Mouse (Mus musculus) stomach, embryonic 15.5 days (tissue): ENCODE measurements around the gene Gm20696. TPM values are rescaled to one million over a fixed set of nuclear protein-coding genes. Genes with fewer than 3 reads are reported as not detected.

ENCODE experiments used
- ATAC-seq: fragments of 200-750 bp; cut with Nextera tagmentation; 2 replicates; pipeline ENCODE4 v1.8.0; 2017; ENCODE audit warnings: low read depth, moderate number of reproducible peaks, moderate TSS enrichment; ENCODE audit not compliant: insufficient read depth, low FRiP score
- H3K27ac ChIP-seq: fragments of 300-500 bp; sonication (generic); 2 replicates; pipeline ENCODE4 v1.5.1; 2015; ENCODE audit warnings: mild to moderate bottlenecking, inconsistent platforms
- H3K27me3 ChIP-seq: fragments of 300-500 bp; sonication (generic); replicated peaks from 2 replicates; pipeline ENCODE4 v1.6.1; 2015; ENCODE audit warnings: inconsistent platforms
- H3K36me3 ChIP-seq: fragments of 300-500 bp; sonication (generic); 2 replicates; pipeline ENCODE4 v1.6.1; 2015; ENCODE audit warnings: inconsistent platforms
- H3K4me1 ChIP-seq: fragments of 300-500 bp; sonication (generic); 2 replicates; pipeline ENCODE4 v1.6.1; 2015; ENCODE audit warnings: inconsistent platforms
- H3K4me2 ChIP-seq: fragments of 300-500 bp; sonication (generic); 2 replicates; pipeline ENCODE4 v1.6.1; 2015; ENCODE audit warnings: mild to moderate bottlenecking, inconsistent platforms
- H3K4me3 ChIP-seq: fragments of 300-500 bp; sonication (generic); replicated peaks from 2 replicates; pipeline ENCODE4 v1.5.1; 2015; ENCODE audit warnings: inconsistent platforms
- H3K9ac ChIP-seq: fragments of 300-500 bp; sonication (generic); 2 replicates; pipeline ENCODE4 v1.6.1; 2015; ENCODE audit warnings: inconsistent platforms
- H3K9me3 ChIP-seq: fragments of 300-500 bp; sonication (generic); 2 replicates; pipeline ENCODE4 v1.6.1; 2016; ENCODE audit warnings: inconsistent platforms
- whole genome bisulfite sequencing: fragments of 180-500 bp; shearing (Covaris S2); methylation state at CpG from one replicate; pipeline ENCODE4 v1.1.7; 2015; 5-methylcytosine and 5-hydroxymethylcytosine counted together
- microRNA-seq: library from miRNA; unstranded; fragments of <30 nt; microRNA quantifications from one replicate; pipeline ENCODE4, GENCODE M21; 2016
- polyA plus RNA-seq: library from polyadenylated mRNA; unstranded; fragments of >200 nt; fragmentation: Nextera tagmentation; extraction: Ambion mirVana; gene quantifications from 2 replicates; pipeline ENCODE4 v1.2.1, GENCODE M21; 2015

Gm20696 gene
- polyA plus RNA-seq, 1 experiment from 2014 or later = 4.6 TPM

- Histone ChIP-seq H3K4me1 (peaks cover 4% of the 10 kb centered on the region; the same call in 1 of the 2 replicates), H3K4me2 (no peak overlapping the region), H3K27ac (no peak overlapping the region), H3K9ac (no peak overlapping the region), H3K36me3 (no peaks in the 10 kb centered on the region), H3K27me3 (no peaks in the 10 kb centered on the region), H3K9me3 (no peaks in the 10 kb centered on the region), H3K4me3 (no peak overlapping the region)
- no peak for ATAC-seq
- 71% methylated on average over 5 of the region's 5 CpGs for WGBS
Observed at GRCm38 (mm10) chr6:99211663-99212333, 454.8 kb downstream of the Gm20696 start.

DNA sequence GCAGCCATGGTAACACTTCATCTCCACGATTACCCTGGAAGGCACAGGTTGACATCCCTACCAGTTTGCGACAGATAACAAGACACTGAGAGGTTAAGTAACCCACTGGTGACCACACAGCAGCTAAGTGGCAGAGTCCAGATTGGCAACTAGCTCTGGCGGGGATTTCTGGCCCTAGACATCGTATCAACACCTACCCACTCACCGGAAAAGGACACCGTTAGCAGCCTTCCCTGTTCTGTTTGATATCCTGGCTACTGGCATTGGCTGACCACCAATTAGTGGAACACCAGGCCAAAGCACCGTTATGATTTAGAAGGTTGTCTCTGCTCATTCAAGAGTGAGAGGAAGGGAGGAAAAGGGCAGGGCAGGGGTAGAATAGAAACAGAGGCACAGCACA lies 456.4 kb downstream of the Gm20696 start:
- Histone ChIP-seq H3K4me1 (peaks cover 14% of the 10 kb centered on the region), H3K9ac (no peak overlapping the region), H3K4me2 (no peak overlapping the region), H3K9me3 (no peaks in the 10 kb centered on the region), H3K27me3 (no peaks in the 10 kb centered on the region), H3K36me3 (no peaks in the 10 kb centered on the region), H3K27ac (no peak overlapping the region), H3K4me3 (no peak overlapping the region)
- 79% methylated on average over 7 of the region's 7 CpGs for WGBS
- ATAC-seq = no peak

Small RNA genes lying within 50 kb of the gene (microRNA-seq; reads per million reads assigned to microRNA genes)
- not detected for gene Gm22328

Other genes with a start within 250 kb of the Gm20696 start
- gene Foxp1, start 144.1 kb downstream of the Gm20696 start, polyA plus RNA-seq = 105 and 122 TPM in 2 replicates
- gene Eif4e3, start within 50 bp of the Gm20696 start, polyA plus RNA-seq = 10.0 and 11.9 TPM in 2 replicates
- gene Gpr27, start 25.9 kb upstream of the Gm20696 start, polyA plus RNA-seq = 2.8 and 3.1 TPM in 2 replicates
- 0.09 and 0.12 TPM in 2 replicates for gene Prok2, start 59.6 kb upstream of the Gm20696 start, polyA plus RNA-seq